Mouse (Mus musculus) hindbrain, embryonic 10.5 days (tissue): ENCODE data around the gene Gm19426. TPM values are rescaled to one million over a fixed set of nuclear protein-coding genes. Genes with fewer than 3 reads are reported as not detected.
"Not testable (repeated sequence)": the region's sequence is repeated elsewhere in the genome, so short reads cannot be mapped to it uniquely, and the experiment has no call there.

ENCODE experiments used
- DNase-seq: peaks from one replicate; pipeline ENCODE4 v3.0.0-alpha.2; 2017; ENCODE audit warnings: low spot score
- H3K27ac ChIP-seq: fragments of 300-500 bp; sonication (generic); 2 replicates; pipeline ENCODE4 v1.5.1; 2016; ENCODE audit warnings: mild to moderate bottlenecking, moderate library complexity
- H3K27me3 ChIP-seq: fragments of 300-500 bp; sonication (generic); 2 replicates; pipeline ENCODE4 v1.6.1; 2016; ENCODE audit warnings: mild to moderate bottlenecking; ENCODE audit not compliant: poor library complexity, insufficient read depth, severe bottlenecking
- H3K36me3 ChIP-seq: fragments of 300-500 bp; sonication (generic); 2 replicates; pipeline ENCODE4 v1.6.1; 2016; ENCODE audit warnings: mild to moderate bottlenecking, moderate library complexity
- H3K4me1 ChIP-seq: fragments of 300-500 bp; sonication (generic); replicated peaks from 2 replicates; pipeline ENCODE4 v1.6.1; 2016; ENCODE audit warnings: mild to moderate bottlenecking
- H3K4me3 ChIP-seq: fragments of 300-500 bp; sonication (generic); 2 replicates; pipeline ENCODE4 v1.5.1; 2016; ENCODE audit warnings: mild to moderate bottlenecking, moderate library complexity
- H3K9me3 ChIP-seq: fragments of 300-500 bp; sonication (generic); 2 replicates; pipeline ENCODE4 v1.6.1; 2016; ENCODE audit warnings: mild to moderate bottlenecking, moderate library complexity
- WGBS: fragments of 180-500 bp; shearing (Covaris S2); methylation state at CpG from one replicate; pipeline ENCODE4 v1.1.7; 2016; 5-methylcytosine and 5-hydroxymethylcytosine counted together
- polyA plus RNA-seq: library from polyadenylated mRNA; unstranded; fragments of >200 nt; fragmentation: Nextera tagmentation; extraction: Ambion mirVana; gene quantifications from 2 replicates; pipeline ENCODE4 v1.2.1, GENCODE M21; 2016

Gene Gm19426
- polyA plus RNA-seq, 1 experiment from 2014 or later = 10.4 TPM

GRCm38 (mm10) chr2:84731206-84731605 lies 12.2 kb downstream of the Gm19426 start:
- Histone ChIP-seq H3K4me1 (peaks cover 44% of the 10 kb centered on the region), H3K9me3 (no peaks in the 10 kb centered on the region), H3K27me3 (no peaks in the 10 kb centered on the region), H3K27ac (no peak overlapping the region), H3K4me3 (no peak overlapping the region), H3K36me3 (no peaks in the 10 kb centered on the region)
- no peak for DNase-seq
- 86% methylated on average over 3 of the region's 3 CpGs for WGBS

GRCm38 (mm10) chr2:84728191-84728590 lies 15.3 kb downstream of the Gm19426 start:
- DNase-seq, H3K27me3 ChIP-seq, H3K27ac ChIP-seq, H3K4me3 ChIP-seq, H3K9me3 ChIP-seq: not testable (repeated sequence)
- peaks cover 26% of the 10 kb centered on the region for H3K4me1 ChIP-seq
- H3K36me3 ChIP-seq = peaks cover 27% of the 10 kb centered on the region
- WGBS = 74% methylated on average over 5 of the region's 5 CpGs

- Histone ChIP-seq H3K27me3 (no peaks in the 10 kb centered on the region), H3K9me3 (no peaks in the 10 kb centered on the region), H3K4me1 (peaks cover 26% of the 10 kb centered on the region), H3K4me3 (peak within 1 kb of the TSS; percentile 68), H3K27ac (peak within 1 kb of the TSS; percentile 90), H3K36me3 (peaks cover 34% of the 10 kb centered on the region)
- WGBS = under 1% methylated on average over 39 of the region's 39 CpGs
- peak; percentile 97 for DNase-seq
Measured at GRCm38 (mm10) chr2:84727172-84727858, 16.1 kb downstream of the Gm19426 start, which contains the start of gene Clp1. Gene Clp1, minus strand, starts transcription at chr2:84727350.

GRCm38 (mm10) chr2:84726716-84727115 lies 16.7 kb downstream of the Gm19426 start:
- 5% methylated on average over 9 of the region's 9 CpGs for WGBS
- Histone ChIP-seq H3K4me1 (peaks cover 26% of the 10 kb centered on the region), H3K4me3 (peak overlapping the region; percentile 68), H3K36me3 (peaks cover 40% of the 10 kb centered on the region), H3K27ac (peak overlapping the region; percentile 90), H3K27me3 (no peaks in the 10 kb centered on the region), H3K9me3 (no peaks in the 10 kb centered on the region)
- DNase-seq = no peak

- 0 out of 2 replicates have a peak overlapping the region, but pooled peaks have one; percentile 68 for H3K4me3 ChIP-seq
- no peak overlapping the region for H3K27ac ChIP-seq
- H3K4me1 ChIP-seq = peaks cover 26% of the 10 kb centered on the region
- no peak for DNase-seq
- no peaks in the 10 kb centered on the region for H3K27me3 ChIP-seq
- peaks cover 48% of the 10 kb centered on the region for H3K36me3 ChIP-seq
- 94% methylated on average over 10 of the region's 10 CpGs for WGBS
- H3K9me3 ChIP-seq = no peaks in the 10 kb centered on the region
Measured at GRCm38 (mm10) chr2:84725770-84726169, 17.7 kb downstream of the Gm19426 start.

- Histone ChIP-seq H3K9me3 (no peaks in the 10 kb centered on the region), H3K4me3 (no peak overlapping the region), H3K27me3 (no peaks in the 10 kb centered on the region), H3K36me3 (peaks cover 48% of the 10 kb centered on the region), H3K27ac (no peak overlapping the region), H3K4me1 (peaks cover 26% of the 10 kb centered on the region)
- DNase-seq = no peak
- 95% methylated on average over 14 of the region's 14 CpGs for WGBS
Measured at GRCm38 (mm10) chr2:84723856-84724255, 19.6 kb downstream of the Gm19426 start.

GRCm38 (mm10) chr2:84721182-84721581 lies 22.3 kb downstream of the Gm19426 start:
- Histone ChIP-seq H3K4me3 (no peak overlapping the region), H3K4me1 (peaks cover 21% of the 10 kb centered on the region), H3K36me3 (peaks cover 48% of the 10 kb centered on the region), H3K27me3 (no peaks in the 10 kb centered on the region), H3K9me3 (no peaks in the 10 kb centered on the region), H3K27ac (no peak overlapping the region)
- WGBS = 81% methylated on average over 3 of the region's 3 CpGs
- DNase-seq = no peak

- Histone ChIP-seq H3K4me3 (no peak overlapping the region), H3K36me3 (peaks cover 47% of the 10 kb centered on the region), H3K9me3 (no peaks in the 10 kb centered on the region), H3K27me3 (no peaks in the 10 kb centered on the region), H3K4me1 (peaks cover 18% of the 10 kb centered on the region), H3K27ac (no peak overlapping the region)
- DNase-seq = no peak
- 95% methylated on average over 2 of the region's 2 CpGs for WGBS
Measured at GRCm38 (mm10) chr2:84720718-84721117, 22.7 kb downstream of the Gm19426 start.

GRCm38 (mm10) chr2:84717357-84717756 lies 26.1 kb downstream of the Gm19426 start:
- H3K27ac ChIP-seq = no peak overlapping the region
- peaks cover 15% of the 10 kb centered on the region for H3K36me3 ChIP-seq
- H3K9me3 ChIP-seq = no peaks in the 10 kb centered on the region
- H3K27me3 ChIP-seq = no peaks in the 10 kb centered on the region
- no peak for DNase-seq
- 94% methylated on average over 4 of the region's 4 CpGs for WGBS
- no peak overlapping the region for H3K4me3 ChIP-seq
- peaks cover 25% of the 10 kb centered on the region for H3K4me1 ChIP-seq

GRCm38 (mm10) chr2:84716423-84717355 lies 26.8 kb downstream of the Gm19426 start:
- WGBS = 40% methylated on average over 9 of the region's 9 CpGs
- H3K27ac ChIP-seq = peak overlapping the region; percentile 97
- no peaks in the 10 kb centered on the region for H3K27me3 ChIP-seq
- no peaks in the 10 kb centered on the region for H3K9me3 ChIP-seq
- peaks cover 27% of the 10 kb centered on the region for H3K4me1 ChIP-seq
- H3K4me3 ChIP-seq = peak overlapping the region; percentile 96
- peaks cover 8% of the 10 kb centered on the region for H3K36me3 ChIP-seq
- DNase-seq = no peak

GRCm38 (mm10) chr2:84715562-84716361 lies 27.7 kb downstream of the Gm19426 start:
- under 1% methylated on average over 33 of the region's 33 CpGs for WGBS
- H3K4me1 ChIP-seq = peaks cover 27% of the 10 kb centered on the region
- peak overlapping the region; percentile 96 for H3K4me3 ChIP-seq
- H3K27me3 ChIP-seq = no peaks in the 10 kb centered on the region
- peaks cover 7% of the 10 kb centered on the region for H3K36me3 ChIP-seq
- DNase-seq = peak; percentile 64
- no peaks in the 10 kb centered on the region for H3K9me3 ChIP-seq
- peak overlapping the region; percentile 97 for H3K27ac ChIP-seq

GRCm38 (mm10) chr2:84714811-84715561 lies 28.5 kb downstream of the Gm19426 start, which contains the start of gene Zdhhc5:
Gene Zdhhc5, minus strand, starts transcription at chr2:84715180.
- peak; percentile 99 for DNase-seq
- peaks cover 27% of the 10 kb centered on the region for H3K4me1 ChIP-seq
- H3K27ac ChIP-seq = peak within 1 kb of the TSS; percentile 97
- H3K9me3 ChIP-seq = no peaks in the 10 kb centered on the region
- no peaks in the 10 kb centered on the region for H3K27me3 ChIP-seq
- H3K4me3 ChIP-seq = peak within 1 kb of the TSS; percentile 96
- under 1% methylated on average over 107 of the region's 107 CpGs for WGBS
- H3K36me3 ChIP-seq = peaks cover 14% of the 10 kb centered on the region
